Mouse (Mus musculus) lung, adult 2 months (tissue): Measurements from ENCODE around the gene Arntl2.

Experiments used
- CTCF ChIP-seq: fragments of 200-500 bp; IDR thresholded peaks from 2 replicates; pipeline ENCODE4 v1.5.1; 2011; ENCODE audit warnings: mild to moderate bottlenecking, low read length, control low read depth; ENCODE audit not compliant: insufficient read depth
- POLR2A ChIP-seq: fragments of 200-500 bp; IDR thresholded peaks from 2 replicates; pipeline ENCODE4 v1.6.1; 2011; ENCODE audit warnings: low read depth, mild to moderate bottlenecking, control low read depth, low read length, borderline replicate concordance; ENCODE audit errors: extremely low read depth

GRCm38 (mm10) chr6:146813007-146813406 is 17.2 kb downstream of the Arntl2 start:
- TF ChIP-seq POLR2A = no peak
- TF ChIP-seq CTCF = no peak
